Mouse (Mus musculus): ENCODE measurements around the gene Zfp282. TPM values are rescaled to one million over a fixed set of nuclear protein-coding genes. Genes with fewer than 3 reads are reported as not detected.
A peak's percentile ranks its signal among the peaks of the same experiment; 100 is the strongest.

Zfp282 gene
- polyA plus RNA-seq, 1 experiment from 2014 or later = 8.3 TPM

- Histone ChIP-seq H3K27ac (ENCODE audit: low read depth, low read length) (no peak overlapping the region), H3K9ac (ENCODE audit: low read depth, low read length) (peak overlapping the region; percentile 84), H3K9me3 (ENCODE audit: control insufficient read depth, low read length) (no peaks in the 10 kb centered on the region), H3K4me3 (ENCODE audit: low read depth, low read length) (peak overlapping the region; percentile 82), H3K4me1 (replicated peaks; ENCODE audit: control insufficient read depth, insufficient read depth, low read length) (peaks cover 14% of the 10 kb centered on the region), H3K27me3 (replicated peaks; ENCODE audit: control insufficient read depth, insufficient read depth, low read length) (no peaks in the 10 kb centered on the region), H3K4me2 (peak overlapping the region; percentile 95), H3K36me3 (ENCODE audit: control insufficient read depth, insufficient read depth, low read length) (peaks cover 19% of the 10 kb centered on the region; the same call in 1 of the 2 replicates)
- ATAC-seq (replicated peaks; ENCODE audit: low FRiP score) (no peak), DNase-seq (ENCODE audit: low spot score) (no peak)
- WGBS = 49% methylated on average over 3 of the region's 3 CpGs
Measured at GRCm38 (mm10) chr6:47878593-47878992, 1.6 kb downstream of the Zfp282 start.

DNA sequence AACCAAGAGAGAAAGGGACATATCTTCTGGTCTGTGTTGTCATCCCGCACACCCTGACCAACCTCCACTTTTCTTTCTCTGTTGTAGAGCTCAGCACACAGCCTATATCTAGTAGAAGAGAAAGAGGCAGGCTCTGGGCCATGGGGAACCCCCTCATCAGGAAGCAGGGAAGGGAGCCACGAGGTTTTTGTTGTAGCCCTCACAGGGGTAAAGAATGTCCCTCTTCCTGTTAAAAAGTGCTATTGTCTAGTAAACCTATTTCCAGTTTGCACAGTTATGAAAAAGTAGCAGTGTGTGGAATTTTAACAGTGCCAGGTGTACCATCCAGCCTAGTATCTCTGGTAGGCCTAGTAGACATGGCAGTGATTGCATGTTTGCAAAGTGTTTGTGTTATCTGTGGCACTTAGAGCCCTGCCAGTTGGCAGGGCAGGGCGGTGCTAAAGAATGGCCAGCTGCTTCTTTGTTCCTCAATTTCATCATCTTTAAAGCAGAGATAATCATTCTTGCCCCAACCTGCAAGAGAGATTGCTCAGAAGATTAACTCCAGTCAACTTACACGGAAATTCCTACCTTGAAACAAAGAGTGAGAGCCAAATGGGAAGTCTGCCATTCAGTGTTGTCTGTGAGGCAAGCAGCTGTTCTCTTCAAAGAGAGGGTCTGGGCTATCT, 2.2 kb downstream of the Zfp282 start:
- Histone ChIP-seq H3K4me3 (ENCODE audit: low read depth, low read length) (no peak overlapping the region; the same call in 1 of the 2 replicates), H3K9me3 (ENCODE audit: control insufficient read depth, low read length) (no peaks in the 10 kb centered on the region), H3K4me2 (peak overlapping the region; percentile 95), H3K36me3 (ENCODE audit: control insufficient read depth, insufficient read depth, low read length) (peaks cover 19% of the 10 kb centered on the region; the same call in 1 of the 2 replicates), H3K9ac (ENCODE audit: low read depth, low read length) (peak overlapping the region; percentile 84), H3K27ac (ENCODE audit: low read depth, low read length) (no peak overlapping the region), H3K4me1 (replicated peaks; ENCODE audit: control insufficient read depth, insufficient read depth, low read length) (peaks cover 14% of the 10 kb centered on the region), H3K27me3 (replicated peaks; ENCODE audit: control insufficient read depth, insufficient read depth, low read length) (no peaks in the 10 kb centered on the region)
- ATAC-seq (replicated peaks; ENCODE audit: low FRiP score) (no peak), DNase-seq (ENCODE audit: low spot score) (no peak)
- WGBS = 68% methylated on average over 4 of the region's 4 CpGs

GRCm38 (mm10) chr6:47880166-47880565, 3.2 kb downstream of the Zfp282 start:
- Histone ChIP-seq H3K36me3 (ENCODE audit: control insufficient read depth, insufficient read depth, low read length) (peaks cover 24% of the 10 kb centered on the region), H3K9ac (ENCODE audit: low read depth, low read length) (no peak overlapping the region), H3K9me3 (ENCODE audit: control insufficient read depth, low read length) (no peaks in the 10 kb centered on the region), H3K4me1 (replicated peaks; ENCODE audit: control insufficient read depth, insufficient read depth, low read length) (peaks cover 14% of the 10 kb centered on the region), H3K4me3 (ENCODE audit: low read depth, low read length) (no peak overlapping the region), H3K27ac (ENCODE audit: low read depth, low read length) (no peak overlapping the region), H3K4me2 (no peak overlapping the region), H3K27me3 (replicated peaks; ENCODE audit: control insufficient read depth, insufficient read depth, low read length) (no peaks in the 10 kb centered on the region)
- DNase-seq (ENCODE audit: low spot score) (no peak), ATAC-seq (replicated peaks; ENCODE audit: low FRiP score) (no peak)
- WGBS = 93% methylated on average over 10 of the region's 10 CpGs

- H3K27ac ChIP-seq (ENCODE audit: low read depth, low read length) = no peak overlapping the region
- no peak overlapping the region for H3K9ac ChIP-seq (ENCODE audit: low read depth, low read length)
- H3K4me3 ChIP-seq (ENCODE audit: low read depth, low read length) = no peak overlapping the region
- H3K4me1 ChIP-seq (replicated peaks; ENCODE audit: control insufficient read depth, insufficient read depth, low read length) = no peaks in the 10 kb centered on the region
- no peak overlapping the region for H3K4me2 ChIP-seq
- DNase-seq (ENCODE audit: low spot score) (no peak), ATAC-seq (replicated peaks; ENCODE audit: low FRiP score) (no peak)
- no peaks in the 10 kb centered on the region for H3K27me3 ChIP-seq (replicated peaks; ENCODE audit: control insufficient read depth, insufficient read depth, low read length)
- no peaks in the 10 kb centered on the region for H3K9me3 ChIP-seq (ENCODE audit: control insufficient read depth, low read length)
- 78% methylated on average over 8 of the region's 8 CpGs for WGBS
- H3K36me3 ChIP-seq (ENCODE audit: control insufficient read depth, insufficient read depth, low read length) = peaks cover 33% of the 10 kb centered on the region
Measured at GRCm38 (mm10) chr6:47888812-47889383, 11.9 kb downstream of the Zfp282 start.

GRCm38 (mm10) chr6:47899416-47899815, 22.4 kb downstream of the Zfp282 start:
- Histone ChIP-seq H3K4me1 (replicated peaks; ENCODE audit: control insufficient read depth, insufficient read depth, low read length) (no peaks in the 10 kb centered on the region), H3K4me2 (no peak overlapping the region), H3K27me3 (replicated peaks; ENCODE audit: control insufficient read depth, insufficient read depth, low read length) (no peaks in the 10 kb centered on the region), H3K9me3 (ENCODE audit: control insufficient read depth, low read length) (no peaks in the 10 kb centered on the region), H3K36me3 (ENCODE audit: control insufficient read depth, insufficient read depth, low read length) (peaks cover 17% of the 10 kb centered on the region), H3K4me3 (ENCODE audit: low read depth, low read length) (no peak overlapping the region), H3K27ac (ENCODE audit: low read depth, low read length) (no peak overlapping the region), H3K9ac (ENCODE audit: low read depth, low read length) (no peak overlapping the region)
- ATAC-seq (replicated peaks; ENCODE audit: low FRiP score) (no peak), DNase-seq (ENCODE audit: low spot score) (no peak)
- WGBS = 87% methylated on average over 6 of the region's 6 CpGs

- Histone ChIP-seq H3K4me3 (ENCODE audit: low read depth, low read length) (no peak overlapping the region), H3K4me2 (no peak overlapping the region), H3K36me3 (ENCODE audit: control insufficient read depth, insufficient read depth, low read length) (peaks cover 39% of the 10 kb centered on the region), H3K27ac (ENCODE audit: low read depth, low read length) (no peak overlapping the region), H3K4me1 (replicated peaks; ENCODE audit: control insufficient read depth, insufficient read depth, low read length) (no peaks in the 10 kb centered on the region), H3K9me3 (ENCODE audit: control insufficient read depth, low read length) (no peaks in the 10 kb centered on the region), H3K27me3 (replicated peaks; ENCODE audit: control insufficient read depth, insufficient read depth, low read length) (no peaks in the 10 kb centered on the region), H3K9ac (ENCODE audit: low read depth, low read length) (no peak overlapping the region)
- DNase-seq (ENCODE audit: low spot score) = no peak
- no peak for ATAC-seq (replicated peaks; ENCODE audit: low FRiP score)
- 82% methylated on average over 4 of the region's 4 CpGs for WGBS
Measured at GRCm38 (mm10) chr6:47903587-47903986, 26.6 kb downstream of the Zfp282 start.

GRCm38 (mm10) chr6:47904361-47904760, 27.4 kb downstream of the Zfp282 start:
- Histone ChIP-seq H3K36me3 (ENCODE audit: control insufficient read depth, insufficient read depth, low read length) (peaks cover 36% of the 10 kb centered on the region), H3K27me3 (replicated peaks; ENCODE audit: control insufficient read depth, insufficient read depth, low read length) (no peaks in the 10 kb centered on the region), H3K4me2 (no peak overlapping the region), H3K4me1 (replicated peaks; ENCODE audit: control insufficient read depth, insufficient read depth, low read length) (no peaks in the 10 kb centered on the region), H3K9ac (ENCODE audit: low read depth, low read length) (no peak overlapping the region), H3K27ac (ENCODE audit: low read depth, low read length) (no peak overlapping the region), H3K4me3 (ENCODE audit: low read depth, low read length) (no peak overlapping the region), H3K9me3 (ENCODE audit: control insufficient read depth, low read length) (no peaks in the 10 kb centered on the region)
- ATAC-seq (replicated peaks; ENCODE audit: low FRiP score) (no peak), DNase-seq (ENCODE audit: low spot score) (no peak)
- WGBS = 57% methylated on average over 19 of the region's 19 CpGs

DNA sequence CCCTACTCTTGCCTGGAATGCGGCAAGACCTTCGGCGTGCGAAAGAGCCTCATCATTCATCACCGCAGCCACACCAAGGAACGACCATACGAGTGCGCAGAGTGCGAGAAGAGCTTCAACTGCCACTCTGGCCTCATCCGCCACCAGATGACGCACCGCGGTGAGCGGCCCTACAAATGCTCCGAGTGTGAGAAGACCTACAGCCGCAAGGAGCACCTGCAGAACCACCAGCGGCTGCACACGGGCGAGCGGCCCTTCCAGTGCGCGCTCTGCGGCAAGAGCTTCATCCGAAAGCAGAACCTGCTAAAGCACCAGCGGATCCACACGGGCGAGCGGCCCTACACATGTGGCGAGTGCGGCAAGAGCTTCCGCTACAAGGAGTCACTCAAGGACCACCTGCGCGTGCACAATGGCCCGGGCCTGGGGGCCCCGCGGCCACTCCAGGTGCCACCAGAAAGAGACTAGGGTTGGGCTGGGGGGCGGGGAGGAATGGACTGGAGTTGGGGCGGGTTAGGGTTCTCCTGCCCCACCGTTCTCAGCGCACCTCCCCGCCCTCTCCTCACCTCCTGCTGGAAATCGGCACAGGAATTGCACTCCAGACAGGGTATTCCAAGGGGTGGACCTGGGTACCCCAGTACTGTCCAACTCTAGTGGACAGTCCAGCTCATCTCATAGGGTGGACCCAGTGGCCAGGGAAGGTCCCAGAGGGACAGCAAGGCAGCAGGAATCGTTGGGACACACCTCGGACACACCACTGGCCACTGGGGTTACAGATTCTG, 28.1 kb downstream of the Zfp282 start:
- H3K4me1 ChIP-seq (replicated peaks; ENCODE audit: control insufficient read depth, insufficient read depth, low read length) = no peaks in the 10 kb centered on the region
- H3K9me3 ChIP-seq (ENCODE audit: control insufficient read depth, low read length) = no peaks in the 10 kb centered on the region
- no peak for ATAC-seq (replicated peaks; ENCODE audit: low FRiP score)
- no peaks in the 10 kb centered on the region for H3K27me3 ChIP-seq (replicated peaks; ENCODE audit: control insufficient read depth, insufficient read depth, low read length)
- no peak overlapping the region for H3K4me3 ChIP-seq (ENCODE audit: low read depth, low read length)
- H3K9ac ChIP-seq (ENCODE audit: low read depth, low read length) = no peak overlapping the region
- no peak overlapping the region for H3K27ac ChIP-seq (ENCODE audit: low read depth, low read length)
- no peak for DNase-seq (ENCODE audit: low spot score)
- H3K36me3 ChIP-seq (ENCODE audit: control insufficient read depth, insufficient read depth, low read length) = peaks cover 36% of the 10 kb centered on the region
- H3K4me2 ChIP-seq = no peak overlapping the region
- WGBS = 75% methylated on average over 44 of the region's 44 CpGs
